Mouse (Mus musculus) heart, embryonic 13.5 days (tissue): Measurements from ENCODE around the gene Cxcl1. TPM values are rescaled to one million over a fixed set of nuclear protein-coding genes. Genes with fewer than 3 reads are reported as not detected.
"Not testable (repeated sequence)": the region's sequence is repeated elsewhere in the genome, so short reads cannot be mapped to it uniquely, and the experiment has no call there.

Source experiments
- ATAC-seq: fragments of 200-750 bp; cut with Nextera tagmentation; 2 replicates; pipeline ENCODE4 v1.8.0; 2017; ENCODE audit warnings: moderate TSS enrichment; ENCODE audit not compliant: insufficient number of reproducible peaks, low FRiP score, low TSS enrichment; ENCODE audit errors: extremely low read depth
- H3K27ac ChIP-seq: fragments of 300-500 bp; sonication (generic); replicated peaks from 2 replicates; pipeline ENCODE4 v1.5.1; 2015; ENCODE audit warnings: moderate library complexity, mild to moderate bottlenecking, inconsistent platforms
- H3K27me3 ChIP-seq: fragments of 300-500 bp; sonication (generic); replicated peaks from 2 replicates; pipeline ENCODE4 v1.6.1; 2015; ENCODE audit warnings: mild to moderate bottlenecking, inconsistent platforms
- H3K36me3 ChIP-seq: fragments of 300-500 bp; sonication (generic); 2 replicates; pipeline ENCODE4 v1.6.1; 2015; ENCODE audit warnings: mild to moderate bottlenecking, inconsistent platforms
- H3K4me1 ChIP-seq: fragments of 300-500 bp; sonication (generic); 2 replicates; pipeline ENCODE4 v1.6.1; 2015; ENCODE audit warnings: inconsistent platforms
- H3K4me2 ChIP-seq: fragments of 300-500 bp; sonication (generic); 2 replicates; pipeline ENCODE4 v1.6.1; 2015; ENCODE audit warnings: inconsistent platforms, mild to moderate bottlenecking, moderate library complexity
- H3K4me3 ChIP-seq: fragments of 300-500 bp; sonication (generic); 2 replicates; pipeline ENCODE4 v1.5.1; 2015; ENCODE audit warnings: moderate library complexity, mild to moderate bottlenecking, inconsistent platforms
- H3K9ac ChIP-seq: fragments of 300-500 bp; sonication (generic); 2 replicates; pipeline ENCODE4 v1.6.1; 2015; ENCODE audit warnings: inconsistent platforms, mild to moderate bottlenecking, moderate library complexity
- H3K9me3 ChIP-seq: fragments of 300-500 bp; sonication (generic); 2 replicates; pipeline ENCODE4 v1.6.1; 2016; ENCODE audit warnings: inconsistent platforms
- WGBS: fragments of 180-500 bp; shearing (Covaris S2); methylation state at CpG from one replicate; pipeline ENCODE4 v1.1.7; 2015; ENCODE audit warnings: mixed read lengths; 5-methylcytosine and 5-hydroxymethylcytosine counted together
- polyA plus RNA-seq: library from polyadenylated mRNA; unstranded; fragments of >200 nt; fragmentation: Nextera tagmentation; extraction: Ambion mirVana; gene quantifications from 2 replicates; pipeline ENCODE4 v1.2.1, GENCODE M21; 2015

Cxcl1 gene
- polyA plus RNA-seq: 0.45 and 0.69 TPM in 2 replicates

- Histone ChIP-seq H3K27me3 (peaks cover 6% of the 10 kb centered on the region; the same call in 1 of the 2 replicates), H3K36me3 (no peaks in the 10 kb centered on the region), H3K9me3 (no peaks in the 10 kb centered on the region), H3K4me1 (peaks cover 16% of the 10 kb centered on the region), H3K4me2 (peak within 1 kb of the TSS; percentile 85), H3K27ac (no peak within 1 kb of the TSS), H3K4me3 (peak within 1 kb of the TSS; percentile 60), H3K9ac (peak within 1 kb of the TSS; percentile 81)
- 8% methylated on average over 30 of the region's 30 CpGs for WGBS
- no peak for ATAC-seq
Observed at GRCm38 (mm10) chr5:90890519-90891463, at the start of gene Cxcl1. Gene Cxcl1, plus strand, starts transcription at chr5:90891241.

- Histone ChIP-seq H3K4me2 (no peak overlapping the region), H3K9ac (no peak overlapping the region), H3K4me1 (no peaks in the 10 kb centered on the region), H3K27ac (no peak overlapping the region), H3K36me3 (no peaks in the 10 kb centered on the region), H3K4me3 (no peak overlapping the region), H3K27me3 (no peaks in the 10 kb centered on the region), H3K9me3 (no peaks in the 10 kb centered on the region)
- no peak for ATAC-seq
- 78% methylated on average over 3 of the region's 3 CpGs for WGBS
Observed at GRCm38 (mm10) chr5:90843891-90844290, 47.1 kb upstream of the Cxcl1 start.

- not testable (repeated sequence) for H3K36me3 ChIP-seq, H3K4me3 ChIP-seq, H3K9ac ChIP-seq, H3K27ac ChIP-seq, H3K9me3 ChIP-seq, H3K4me1 ChIP-seq, H3K27me3 ChIP-seq, ATAC-seq, H3K4me2 ChIP-seq
- 79% methylated on average over 7 of the region's 7 CpGs for WGBS
Observed at GRCm38 (mm10) chr5:90850096-90850495, 40.9 kb upstream of the Cxcl1 start.

GRCm38 (mm10) chr5:90851391-90851790 lies 39.6 kb upstream of the Cxcl1 start:
- H3K4me2 ChIP-seq, H3K9ac ChIP-seq, H3K9me3 ChIP-seq, ATAC-seq, H3K4me3 ChIP-seq, H3K27me3 ChIP-seq, H3K4me1 ChIP-seq, H3K27ac ChIP-seq, H3K36me3 ChIP-seq: not testable (repeated sequence)
- WGBS: 85% methylated on average over 11 of the region's 11 CpGs

- no peak for ATAC-seq
- no peak overlapping the region for H3K9ac ChIP-seq
- H3K4me3 ChIP-seq: no peak overlapping the region
- H3K9me3 ChIP-seq: no peaks in the 10 kb centered on the region
- no peak overlapping the region for H3K4me2 ChIP-seq
- no peak overlapping the region for H3K27ac ChIP-seq
- no peaks in the 10 kb centered on the region for H3K36me3 ChIP-seq
- 0 out of 2 replicates have a peak, but pooled peaks cover 4% of the 10 kb centered on the region for H3K4me1 ChIP-seq
- WGBS: 78% methylated on average over 4 of the region's 4 CpGs
- no peaks in the 10 kb centered on the region for H3K27me3 ChIP-seq
Observed at GRCm38 (mm10) chr5:90853206-90853605, 37.8 kb upstream of the Cxcl1 start.

GRCm38 (mm10) chr5:90855308-90856230 lies 35.5 kb upstream of the Cxcl1 start:
- ATAC-seq: no peak
- WGBS: 70% methylated on average over 7 of the region's 7 CpGs
- Histone ChIP-seq H3K9me3 (no peaks in the 10 kb centered on the region), H3K27me3 (no peaks in the 10 kb centered on the region), H3K27ac (no peak overlapping the region), H3K4me1 (0 out of 2 replicates have a peak, but pooled peaks cover 4% of the 10 kb centered on the region), H3K9ac (no peak overlapping the region), H3K36me3 (no peaks in the 10 kb centered on the region), H3K4me3 (no peak overlapping the region), H3K4me2 (no peak overlapping the region)

- H3K27me3 ChIP-seq: no peaks in the 10 kb centered on the region
- no peaks in the 10 kb centered on the region for H3K9me3 ChIP-seq
- no peak for ATAC-seq
- no peak overlapping the region for H3K27ac ChIP-seq
- H3K4me3 ChIP-seq: no peak overlapping the region
- WGBS: 43% methylated on average over 5 of the region's 5 CpGs
- no peak overlapping the region for H3K4me2 ChIP-seq
- H3K36me3 ChIP-seq: no peaks in the 10 kb centered on the region
- H3K4me1 ChIP-seq: 0 out of 2 replicates have a peak, but pooled peaks cover 4% of the 10 kb centered on the region
- no peak overlapping the region for H3K9ac ChIP-seq
Observed at GRCm38 (mm10) chr5:90857463-90857862, 33.6 kb upstream of the Cxcl1 start.

- no peak overlapping the region for H3K9ac ChIP-seq
- 89% methylated on average over 2 of the region's 2 CpGs for WGBS
- no peak for ATAC-seq
Observed at GRCm38 (mm10) chr5:90858429-90858828, 32.6 kb upstream of the Cxcl1 start.

GRCm38 (mm10) chr5:90859031-90859430 lies 32.0 kb upstream of the Cxcl1 start:
- ATAC-seq: no peak
- Histone ChIP-seq H3K36me3 (no peaks in the 10 kb centered on the region), H3K4me2 (no peak overlapping the region), H3K4me1 (0 out of 2 replicates have a peak, but pooled peaks cover 4% of the 10 kb centered on the region), H3K27ac (no peak overlapping the region), H3K4me3 (no peak overlapping the region), H3K9ac (no peak overlapping the region), H3K9me3 (no peaks in the 10 kb centered on the region), H3K27me3 (no peaks in the 10 kb centered on the region)
- WGBS: 63% methylated on average over 3 of the region's 3 CpGs

More at GRCm38 (mm10) chr5:90858429-90858828, 32.6 kb upstream of the Cxcl1 start:
- Histone ChIP-seq H3K36me3 (no peaks in the 10 kb centered on the region), H3K27ac (no peak overlapping the region), H3K4me3 (no peak overlapping the region), H3K9me3 (no peaks in the 10 kb centered on the region), H3K4me2 (no peak overlapping the region), H3K4me1 (0 out of 2 replicates have a peak, but pooled peaks cover 4% of the 10 kb centered on the region), H3K27me3 (no peaks in the 10 kb centered on the region)

GRCm38 (mm10) chr5:90861876-90862375 lies 29.1 kb upstream of the Cxcl1 start:
- H3K4me1 ChIP-seq: 0 out of 2 replicates have a peak, but pooled peaks cover 4% of the 10 kb centered on the region
- 75% methylated on average over 6 of the region's 6 CpGs for WGBS
- H3K36me3 ChIP-seq: no peaks in the 10 kb centered on the region
- no peaks in the 10 kb centered on the region for H3K9me3 ChIP-seq
- ATAC-seq: no peak
- no peak overlapping the region for H3K4me2 ChIP-seq
- no peak overlapping the region for H3K9ac ChIP-seq
- no peaks in the 10 kb centered on the region for H3K27me3 ChIP-seq
- H3K27ac ChIP-seq: no peak overlapping the region
- no peak overlapping the region for H3K4me3 ChIP-seq

- H3K27ac ChIP-seq: no peak overlapping the region
- no peak overlapping the region for H3K9ac ChIP-seq
- ATAC-seq: no peak
- no peaks in the 10 kb centered on the region for H3K4me1 ChIP-seq
- H3K9me3 ChIP-seq: no peaks in the 10 kb centered on the region
- H3K4me3 ChIP-seq: no peak overlapping the region
- H3K36me3 ChIP-seq: no peaks in the 10 kb centered on the region
- no peak overlapping the region for H3K4me2 ChIP-seq
- H3K27me3 ChIP-seq: no peaks in the 10 kb centered on the region
Observed at GRCm38 (mm10) chr5:90866770-90867169, 24.3 kb upstream of the Cxcl1 start.
